Mouse (Mus musculus) thymus, postnatal 36 days (tissue): Measurements from ENCODE around the gene Wnt2.

Experiments used
- DNase-seq, 2 experiments: peaks; one replicate each; pipeline ENCODE4 v3.0.0; 2022; ENCODE audit warnings: mixed read lengths in 2 of 2

The Wnt2 gene

DNA sequence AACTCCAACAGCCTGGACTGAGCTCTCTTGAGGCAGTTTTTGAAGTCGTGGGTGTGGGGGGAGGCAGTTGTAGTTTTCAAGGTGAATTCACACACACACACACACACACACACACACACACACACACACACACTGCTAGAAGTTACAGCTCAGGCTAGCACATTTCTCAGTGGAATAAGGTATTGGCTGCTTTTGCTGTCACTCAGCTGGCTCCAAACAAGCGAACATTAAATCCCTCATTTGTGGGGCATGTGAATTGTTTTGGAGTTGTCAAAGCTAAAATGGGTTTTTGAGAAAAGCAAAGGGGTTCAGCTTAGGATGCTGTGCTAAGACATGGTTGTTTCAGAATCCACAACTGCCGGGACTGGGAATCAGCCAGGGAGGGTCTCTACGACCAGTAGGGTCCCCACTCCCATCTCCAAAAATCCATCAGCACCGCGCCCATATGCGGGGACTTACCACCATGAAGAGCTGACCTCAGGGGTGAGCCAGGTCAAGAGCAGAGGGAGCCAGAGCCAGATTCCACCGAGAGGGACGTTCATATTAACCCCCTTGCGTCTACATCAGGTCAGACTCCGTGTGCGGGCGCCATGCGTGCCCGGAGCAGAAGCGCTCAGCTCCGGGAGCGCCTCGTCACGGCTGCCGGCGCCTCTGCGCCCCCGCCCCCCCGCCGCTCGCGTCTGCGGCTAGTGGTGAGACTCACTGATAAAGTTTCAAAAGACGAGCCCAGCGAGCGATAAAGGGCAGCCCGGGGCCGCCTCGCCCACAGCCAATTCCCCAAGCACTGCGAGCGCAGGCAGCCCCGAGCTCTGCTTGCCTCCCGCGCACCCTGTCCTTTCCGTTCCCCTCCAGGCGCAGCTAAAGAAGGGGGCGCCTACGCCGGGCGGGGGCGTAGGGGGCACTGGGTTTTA lies at the start of gene Wnt2:
Gene Wnt2 (minus strand): TSS at position 840 of the 911 bp plus-strand sequence.
- no peak for DNase-seq

DNA sequence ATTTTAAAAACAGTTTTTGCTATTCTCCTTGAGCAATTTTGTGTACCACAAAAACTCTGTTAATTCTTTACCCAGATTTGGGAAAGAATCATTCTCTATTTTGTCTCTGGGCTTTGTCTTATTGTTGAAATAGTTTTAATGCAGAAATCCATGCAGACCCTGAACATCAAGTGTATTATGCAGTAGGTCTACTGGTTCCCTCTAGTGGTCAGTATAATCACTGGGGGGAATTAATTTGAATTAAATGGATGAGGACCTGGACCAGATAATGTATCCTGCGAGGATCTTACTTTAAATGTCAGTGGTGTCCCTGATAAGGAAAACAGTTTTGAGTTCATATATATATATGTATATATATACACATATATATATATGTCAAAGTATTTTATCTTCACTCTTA lies 48.2 kb upstream of the Wnt2 start:
- no peak for DNase-seq

DNA sequence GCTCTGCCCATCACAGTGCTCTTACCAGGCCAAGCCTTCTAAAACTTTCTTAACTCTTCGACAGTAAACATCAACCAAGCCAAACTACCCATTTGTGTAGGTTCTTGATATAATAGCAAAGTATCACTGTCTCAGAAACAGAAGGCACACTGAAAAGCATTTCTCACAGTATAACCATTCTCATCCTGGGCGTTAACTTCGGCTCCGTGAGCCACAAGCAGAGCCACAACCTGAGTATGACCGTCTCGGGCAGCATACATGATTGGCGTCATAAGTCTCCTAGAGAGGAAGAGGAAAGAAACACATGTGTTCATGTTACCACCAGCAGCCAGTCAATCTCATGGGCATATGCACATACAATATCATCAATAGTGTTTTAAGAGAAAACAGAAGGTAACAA lies 46.6 kb upstream of the Wnt2 start:
- no peak for DNase-seq

- no peak for DNase-seq
These were observed 46.2 kb upstream of the Wnt2 start for GRCm38 (mm10) chr6:18076577-18076976.

DNA sequence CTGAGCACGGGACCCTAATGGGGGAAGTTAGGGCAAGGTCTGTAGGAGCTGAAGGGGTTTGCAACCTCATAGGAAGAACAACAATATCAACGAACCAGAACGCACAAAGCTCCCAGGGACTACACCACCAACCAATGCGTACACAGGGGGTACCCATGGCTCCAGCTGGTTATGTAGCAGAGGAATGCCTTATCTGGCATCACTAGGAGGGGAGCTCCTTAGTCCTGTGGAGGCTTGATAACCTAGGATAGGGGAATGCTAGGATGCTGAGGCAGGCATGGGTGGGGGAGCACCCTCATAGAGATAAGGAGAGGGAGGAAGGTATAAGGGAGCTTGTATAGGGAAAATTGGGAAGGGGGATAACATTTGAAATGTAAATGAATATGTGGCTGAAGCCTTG lies 27.5 kb upstream of the Wnt2 start:
- DNase-seq: no peak

GRCm38 (mm10) chr6:18051702-18052101 lies 21.3 kb upstream of the Wnt2 start:
- no peak for DNase-seq

DNA sequence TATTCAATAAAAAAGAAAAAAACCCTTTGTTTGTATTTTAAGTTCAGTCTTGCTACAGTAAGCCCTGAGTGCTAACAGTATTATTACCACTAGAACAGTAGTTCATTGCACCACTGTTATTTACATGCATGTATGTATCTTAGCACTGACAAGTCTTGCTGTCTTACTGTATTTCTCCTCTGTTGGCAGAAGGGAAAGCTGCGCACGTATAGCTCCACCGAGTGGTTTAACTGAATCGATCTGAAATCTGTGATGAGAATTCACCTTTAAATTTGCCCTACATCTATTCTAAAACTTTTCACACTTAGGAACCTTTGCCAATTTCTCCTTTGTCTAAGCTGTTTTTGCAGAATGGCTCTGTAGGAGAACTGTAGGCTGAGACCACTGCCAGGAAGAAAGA lies 13.9 kb upstream of the Wnt2 start:
- DNase-seq: no peak

GRCm38 (mm10) chr6:18043172-18043571 lies 12.8 kb upstream of the Wnt2 start:
- DNase-seq: no peak

- no peak for DNase-seq
These were observed 1.9 kb upstream of the Wnt2 start for GRCm38 (mm10) chr6:18032271-18032670.

DNA sequence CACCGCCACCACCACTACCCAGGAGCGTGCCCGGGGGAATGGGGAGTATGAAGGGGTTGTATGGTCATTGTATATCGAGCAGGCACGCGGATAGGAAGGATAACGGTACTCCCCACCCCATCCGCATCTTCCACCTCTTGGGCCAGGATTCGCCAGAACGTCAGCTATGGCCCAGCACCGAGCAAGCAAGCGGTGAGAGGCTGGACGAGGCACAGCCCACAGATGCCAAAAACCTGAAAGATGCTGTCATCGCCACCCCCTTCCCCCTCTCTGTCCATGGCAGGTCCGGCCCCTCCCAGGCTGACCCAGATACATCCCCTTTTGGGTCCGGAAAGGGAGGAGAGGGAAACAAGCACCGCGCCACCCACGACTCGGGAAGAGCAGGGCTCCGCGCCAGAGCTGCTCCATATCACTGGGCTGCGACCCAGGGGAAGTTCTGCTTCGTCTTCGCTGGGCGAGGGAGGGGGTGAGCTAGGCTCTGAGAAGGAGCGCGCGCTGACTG lies 1.2 kb upstream of the Wnt2 start:
- no peak for DNase-seq

- no peak for DNase-seq
These were observed 603 bp upstream of the Wnt2 start for GRCm38 (mm10) chr6:18030868-18031508.

DNA sequence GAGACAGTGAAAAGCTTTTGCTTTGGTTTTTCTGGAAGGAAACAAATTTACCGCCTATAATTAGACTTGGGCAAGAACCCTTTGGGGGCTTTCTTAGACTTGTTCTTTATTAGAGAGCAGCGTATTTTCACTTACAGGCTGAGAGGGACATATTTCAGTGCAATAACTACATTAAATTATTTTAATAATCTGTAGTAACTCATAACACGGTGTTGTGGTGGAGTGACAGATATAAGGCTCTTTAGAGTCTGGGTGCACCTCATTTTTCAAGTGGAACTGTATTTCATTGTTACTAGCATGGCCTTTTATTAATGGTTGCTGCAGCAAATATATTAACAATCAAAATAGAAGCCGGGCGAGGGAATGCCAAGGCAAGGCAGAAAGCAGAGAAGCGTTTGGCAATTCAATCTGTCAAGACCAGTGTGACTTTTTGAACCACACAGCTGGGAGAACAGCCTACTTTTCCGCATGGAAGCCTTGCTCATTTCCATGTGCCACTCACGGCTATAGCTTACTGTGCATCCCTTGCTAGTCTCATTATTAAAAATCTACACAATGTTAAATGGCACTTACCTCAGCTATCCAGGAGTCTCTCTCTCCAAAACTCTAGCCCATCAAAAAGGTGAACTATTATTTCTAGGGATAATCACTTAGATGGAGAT lies 6.1 kb downstream of the Wnt2 start:
- DNase-seq: no peak

DNA sequence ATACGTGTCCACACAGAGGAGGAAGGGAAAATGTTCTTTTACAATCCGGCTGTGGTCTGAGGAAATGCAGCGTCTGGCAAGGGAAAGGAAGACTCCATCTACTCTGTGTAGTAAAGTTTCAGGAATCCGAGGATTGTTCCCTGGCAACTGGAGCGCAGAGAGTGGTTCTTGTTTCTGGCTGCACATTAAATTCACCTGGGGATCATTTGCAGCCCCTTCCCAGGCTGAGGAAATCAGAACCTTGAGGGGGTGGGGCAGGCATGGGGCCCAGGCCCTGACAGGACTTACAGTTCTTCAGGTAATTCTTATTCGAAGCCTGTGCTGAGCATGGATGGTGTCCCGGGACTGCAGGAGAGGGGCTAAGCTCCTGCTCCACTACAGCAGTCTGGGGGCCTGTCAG lies 17.0 kb downstream of the Wnt2 start:
- no peak for DNase-seq

DNA sequence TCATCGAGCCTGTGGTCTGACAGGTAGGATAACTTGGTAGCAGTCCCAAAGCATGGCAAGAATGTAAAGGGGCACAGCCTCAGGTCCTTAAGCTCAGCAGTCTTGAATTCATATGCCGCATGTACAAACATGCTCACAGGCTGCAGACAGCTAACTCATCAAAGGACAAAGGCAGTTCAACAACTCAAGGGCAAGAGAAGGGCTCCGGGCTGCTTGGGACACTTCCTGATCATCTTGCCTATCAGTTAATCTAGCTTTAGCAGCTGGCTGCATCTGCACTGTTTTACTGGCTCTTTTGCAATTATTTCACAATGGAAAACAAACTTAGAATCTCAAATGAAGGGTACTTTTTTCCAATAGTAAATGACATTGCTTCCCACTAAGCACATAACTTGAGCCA lies 23.0 kb downstream of the Wnt2 start:
- DNase-seq: no peak

GRCm38 (mm10) chr6:18002065-18002464 lies 28.3 kb downstream of the Wnt2 start:
- no peak for DNase-seq

DNA sequence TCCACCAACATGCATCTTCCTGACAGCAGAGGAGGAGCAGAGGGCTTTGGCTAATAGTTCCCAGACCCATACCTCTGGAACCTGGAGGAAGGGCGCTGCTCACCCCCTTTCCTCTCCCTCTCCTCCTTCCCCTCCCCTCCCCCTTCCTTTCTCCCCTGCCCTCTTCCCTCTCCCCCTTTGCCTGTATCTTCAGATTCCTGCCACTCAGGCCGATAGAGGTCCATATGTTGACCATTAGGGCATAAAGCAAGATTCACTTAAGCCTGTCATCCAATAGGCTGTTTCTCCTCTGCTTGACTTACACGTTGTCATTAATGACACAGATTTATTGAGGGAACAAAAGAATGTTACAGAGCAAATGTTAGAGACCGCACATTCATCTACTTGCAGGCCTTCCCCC lies 31.9 kb downstream of the Wnt2 start:
- no peak for DNase-seq

- no peak for DNase-seq
These were observed 35.2 kb downstream of the Wnt2 start for GRCm38 (mm10) chr6:17994956-17995790.

- no peak for DNase-seq
These were observed 38.8 kb downstream of the Wnt2 start for GRCm38 (mm10) chr6:17991625-17992024.

DNA sequence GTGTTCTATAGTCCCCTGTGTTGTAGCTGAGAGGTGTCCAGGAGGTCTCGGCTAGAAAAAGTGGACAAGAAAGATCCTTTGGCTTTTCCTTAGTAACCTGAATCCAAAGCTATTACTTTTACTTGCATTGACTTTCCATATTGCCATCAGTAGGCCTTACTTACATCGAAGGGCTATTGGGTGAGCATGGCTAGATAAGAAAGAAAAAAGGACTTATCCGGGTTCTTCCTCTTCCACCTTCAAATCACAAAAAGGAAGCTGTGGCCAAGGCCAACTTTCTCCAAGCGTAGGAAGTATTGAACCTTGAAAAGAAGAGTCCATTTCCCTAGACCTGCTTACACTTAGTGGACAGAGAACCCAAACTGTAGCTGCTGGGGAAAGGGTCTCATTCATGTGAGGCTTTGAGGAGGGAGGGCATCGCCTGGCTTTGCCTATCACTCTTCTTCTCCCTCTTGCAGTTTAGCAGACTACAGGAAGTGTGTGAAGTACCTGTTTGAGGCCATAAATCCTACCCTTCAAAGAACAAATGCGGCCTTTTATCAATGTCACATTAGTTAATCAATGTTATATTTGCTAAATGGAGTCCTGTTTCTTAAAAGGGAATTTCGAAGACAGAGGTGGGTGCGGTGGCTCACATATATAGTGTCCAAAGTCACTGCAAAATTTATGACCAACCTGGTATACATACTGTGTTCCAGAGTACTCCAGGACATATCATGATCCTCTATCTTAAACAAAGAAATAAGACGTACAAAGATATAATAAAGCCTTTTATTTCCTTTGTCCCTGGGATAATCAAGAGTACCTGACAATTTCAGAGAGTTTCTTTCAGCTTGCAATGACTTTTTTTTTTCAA lies 40.0 kb downstream of the Wnt2 start:
- DNase-seq: no peak

DNA sequence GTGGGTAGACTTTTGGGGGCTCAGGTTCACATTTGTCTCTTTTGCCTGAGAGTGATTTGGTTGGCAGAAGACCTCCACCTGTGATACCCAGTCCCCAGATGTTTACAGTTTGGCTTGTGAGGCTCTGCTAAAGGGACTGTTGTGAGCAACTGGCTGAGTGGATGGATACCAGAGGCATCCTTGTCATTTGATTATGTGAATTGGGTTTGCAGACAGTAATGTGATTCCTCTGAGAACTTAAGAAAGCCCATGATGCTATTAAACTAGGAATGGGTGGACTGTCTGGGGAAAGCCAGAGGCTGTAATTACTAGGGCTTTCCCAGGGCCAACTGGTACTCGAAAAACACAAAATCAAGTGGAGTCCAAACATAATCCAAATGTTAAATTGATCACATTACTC lies 51.0 kb downstream of the Wnt2 start:
- no peak for DNase-seq

DNA sequence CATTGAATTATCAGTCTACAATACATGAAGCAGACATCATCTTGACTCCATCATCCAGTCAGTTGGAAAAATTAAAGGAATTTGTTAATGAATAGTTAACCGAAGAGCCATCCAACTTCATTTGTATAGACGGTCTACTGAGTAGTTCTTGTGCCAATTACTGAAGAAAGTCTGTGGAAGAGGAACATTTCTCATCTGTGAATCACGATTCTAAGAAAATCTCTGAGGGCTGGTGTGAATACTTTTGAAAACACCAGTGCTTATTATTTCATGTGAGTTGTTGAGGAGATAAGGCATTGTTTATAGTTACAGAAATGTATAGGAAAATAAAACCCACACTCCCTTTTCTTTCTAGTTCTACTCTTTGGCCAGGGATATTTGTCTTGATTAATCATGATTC lies 51.5 kb downstream of the Wnt2 start:
- no peak for DNase-seq

GRCm38 (mm10) chr6:17978324-17978723 lies 52.1 kb downstream of the Wnt2 start:
- no peak for DNase-seq
